8 mouse cellular contexts compared by ENCODE assay signal in the genomic region with DNA sequence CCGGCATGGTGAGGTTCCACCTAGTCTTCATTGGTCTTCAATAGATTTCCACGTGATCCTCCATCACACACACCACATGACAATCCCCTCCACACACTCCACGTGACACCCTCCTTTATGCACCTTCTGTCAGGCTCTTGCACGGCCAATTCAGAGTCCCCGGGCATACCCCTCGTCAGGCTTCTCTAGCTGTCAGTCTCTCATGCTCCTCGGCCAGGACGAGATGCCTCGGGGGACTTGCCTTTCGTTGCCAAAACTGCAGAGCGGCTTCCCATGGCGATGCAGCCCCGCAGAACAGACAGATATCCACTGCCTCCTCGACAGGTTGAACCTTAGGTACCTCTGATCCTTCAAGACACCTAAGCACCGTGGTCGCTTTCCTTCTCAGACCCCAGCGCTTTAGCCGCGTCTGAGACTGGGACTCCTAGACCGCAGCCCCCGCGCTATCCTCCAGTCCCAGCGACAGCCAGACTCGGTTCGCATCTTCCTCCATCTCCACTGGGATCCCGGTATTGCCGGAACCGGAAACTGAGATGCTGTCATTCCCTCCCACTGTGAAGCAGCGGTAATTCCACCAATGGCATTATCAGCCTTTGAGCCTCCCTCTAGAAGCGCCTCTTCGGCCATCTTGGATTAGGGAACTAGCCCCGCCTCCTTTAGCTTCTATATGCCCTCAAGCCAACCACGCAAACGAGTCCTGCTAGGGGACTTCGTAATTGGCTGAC. TPM values are rescaled to one million over a fixed set of nuclear protein-coding genes. Genes with fewer than 3 reads are reported as not detected.
A peak's percentile ranks its signal among the peaks of the same experiment; 100 is the strongest.
DNase-seq lines count a peak whose midpoint lies in the region; ATAC-seq and TF ChIP-seq lines count a peak whose summit lies in the region.

A gene (minus strand): TSS at position 535 of the 725 bp plus-strand sequence.

- H3K9ac ChIP-seq in kidney, embryonic 14.5 days (ENCODE audit: low read depth, low read length) = peak within 1 kb of the TSS; percentile 75
- H3K9ac ChIP-seq in limb, embryonic 15.5 days = peak within 1 kb of the TSS; percentile 53

- H3K27me3 ChIP-seq in kidney, embryonic 14.5 days (ENCODE audit: control insufficient read depth, insufficient read depth, low read length) = no peaks in the 10 kb centered on the region
- no peaks in the 10 kb centered on the region for H3K27me3 ChIP-seq in limb, embryonic 15.5 days

- no peak for TF ChIP-seq POLR2A in bone marrow macrophage, adult 2 months (IDR thresholded peaks at IDR 0.05; ENCODE audit: borderline replicate concordance, low read depth, low read length)
- TF ChIP-seq POLR2A in embryonic fibroblast, embryonic 13.5 days (IDR thresholded peaks at IDR 0.05; ENCODE audit: low read depth, low read length) = peak; percentile 94

- 2% methylated on average over 35 of the region's 35 CpGs for WGBS in kidney, embryonic 14.5 days
- under 1% methylated on average over 35 of the region's 35 CpGs for WGBS in limb, embryonic 15.5 days

- no peaks in the 10 kb centered on the region for H3K9me3 ChIP-seq in kidney, embryonic 14.5 days (ENCODE audit: control insufficient read depth, low read length)
- H3K9me3 ChIP-seq in limb, embryonic 15.5 days = no peaks in the 10 kb centered on the region

- H3K4me2 ChIP-seq in kidney, embryonic 14.5 days (replicated peaks; ENCODE audit: low read depth, low read length) = peak within 1 kb of the TSS; percentile 94
- peak within 1 kb of the TSS; percentile 89 for H3K4me2 ChIP-seq in limb, embryonic 15.5 days

- peak within 1 kb of the TSS; percentile 76 for H3K4me3 ChIP-seq in bone marrow macrophage, adult 2 months (ENCODE audit: insufficient read depth, low read length)
- H3K4me3 ChIP-seq in embryonic fibroblast, embryonic 13.5 days (ENCODE audit: insufficient read depth, low read length) = peak within 1 kb of the TSS; percentile 77
- H3K4me3 ChIP-seq in kidney, embryonic 14.5 days (ENCODE audit: low read length) = peak within 1 kb of the TSS; percentile 89
- peak within 1 kb of the TSS; percentile 79 for H3K4me3 ChIP-seq in limb, embryonic 15.5 days

- peak; percentile 97 for DNase-seq in A20 (ENCODE audit: low read depth, low spot score)
- DNase-seq in heart, adult 9 months (ENCODE audit: low spot score in 2 of 2) = peak; percentile 98
- DNase-seq in monocyte, adult 2 months (ENCODE audit: low read depth in 1 of 2, low spot score in 2 of 2) = peak; percentile 82 to 87
- peak; percentile 93 to 96 for DNase-seq in spleen, postnatal 36 days (ENCODE audit: low spot score in 2 of 2)

- no peak for TF ChIP-seq CTCF in bone marrow macrophage, adult 2 months (IDR thresholded peaks at IDR 0.05; ENCODE audit: low read depth, low read length)
- TF ChIP-seq CTCF in embryonic fibroblast, embryonic 13.5 days (IDR thresholded peaks at IDR 0.05; ENCODE audit: borderline replicate concordance, insufficient read depth, low read length) = no peak

- ATAC-seq in kidney, embryonic 14.5 days (ENCODE audit: low FRiP score, low TSS enrichment) = peak; percentile 98
- ATAC-seq in limb, embryonic 15.5 days (ENCODE audit: insufficient number of reproducible peaks, low FRiP score, low TSS enrichment, low read depth) = peak; percentile 97

- peak within 1 kb of the TSS; percentile 57 for H3K27ac ChIP-seq in bone marrow macrophage, adult 2 months (ENCODE audit: insufficient read depth, low read depth, low read length)
- no peak within 1 kb of the TSS for H3K27ac ChIP-seq in embryonic fibroblast, embryonic 13.5 days (ENCODE audit: insufficient read depth, low read length)
- peak within 1 kb of the TSS; percentile 3; the same call in 1 of the 2 replicates for H3K27ac ChIP-seq in kidney, embryonic 14.5 days (ENCODE audit: low read depth, low read length)
- peak within 1 kb of the TSS; percentile 51 for H3K27ac ChIP-seq in limb, embryonic 15.5 days

- peaks cover 15% of the 10 kb centered on the region; the same call in 1 of the 2 replicates for H3K36me3 ChIP-seq in kidney, embryonic 14.5 days (ENCODE audit: control insufficient read depth, insufficient read depth, low read length)
- peaks cover 17% of the 10 kb centered on the region for H3K36me3 ChIP-seq in limb, embryonic 15.5 days

- H3K4me1 ChIP-seq in bone marrow macrophage, adult 2 months (ENCODE audit: control insufficient read depth, insufficient read depth, low read length) = peaks cover 24% of the 10 kb centered on the region
- H3K4me1 ChIP-seq in embryonic fibroblast, embryonic 13.5 days (ENCODE audit: control insufficient read depth, insufficient read depth, low read length) = 0 out of 2 replicates have a peak, but pooled peaks cover 3% of the 10 kb centered on the region
- peaks cover 21% of the 10 kb centered on the region for H3K4me1 ChIP-seq in kidney, embryonic 14.5 days (ENCODE audit: control insufficient read depth, insufficient read depth, low read length)
- peaks cover 24% of the 10 kb centered on the region for H3K4me1 ChIP-seq in limb, embryonic 15.5 days

RNA-seq across cellular contexts. Expression of the gene that starts here (rescaled TPM):
- 14.0 and 17.5 TPM in 2 replicates for polyA plus RNA-seq in bone marrow macrophage, adult 2 months (2012; ENCODE audit: insufficient read depth, insufficient read length, missing spikeins)
- 15.9 and 20.1 TPM in 2 replicates for polyA plus RNA-seq in embryonic fibroblast, embryonic 13.5 days (2011; ENCODE audit: insufficient read length, low read depth, missing spikeins)
- 13.1 and 19.4 TPM in 2 replicates for polyA plus RNA-seq in kidney, embryonic 14.5 days (2014; fragmentation: Nextera tagmentation; extraction: Ambion mirVana)
- polyA plus RNA-seq in limb, embryonic 15.5 days (2015; fragmentation: Nextera tagmentation; extraction: Ambion mirVana) = 16.5 and 17.1 TPM in 2 replicates
